Mouse (Mus musculus) C2C12 (cell line): Measurements from ENCODE around the gene Slc35f2.

Experiments
- CTCF ChIP-seq: IDR thresholded peaks from one replicate; pipeline ENCODE4 v1.5.1; 2011; ENCODE audit not compliant: control insufficient read depth, insufficient read depth, insufficient read length
- MYOG ChIP-seq: IDR thresholded peaks from one replicate; pipeline ENCODE4 v1.6.1; 2011; ENCODE audit not compliant: control insufficient read depth, insufficient read length; ENCODE audit errors: extremely low read depth
- USF1 ChIP-seq: IDR thresholded peaks from one replicate; pipeline ENCODE4 v1.6.1; 2011; ENCODE audit warnings: low read depth, mild to moderate bottlenecking, control low read depth, moderate library complexity

DNA sequence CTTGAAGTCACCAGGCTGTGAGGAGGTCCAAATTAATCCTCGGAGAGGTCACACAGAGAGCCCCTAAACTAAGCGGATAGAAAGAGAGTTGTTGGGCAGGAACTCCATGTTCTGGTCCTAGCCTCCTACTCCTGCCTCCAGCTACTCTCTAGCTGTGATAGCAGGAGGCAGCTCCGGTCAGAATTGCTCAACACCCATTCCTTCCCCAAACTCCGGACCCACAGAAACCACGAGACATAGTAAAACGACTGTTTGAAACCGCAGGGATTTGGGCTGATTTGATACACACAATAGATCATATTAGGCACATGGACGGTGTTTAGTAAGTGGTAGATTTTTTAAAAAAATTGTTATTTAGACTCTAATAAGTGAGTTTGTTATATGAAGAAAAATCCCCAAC, 6.6 kb upstream of the Slc35f2 start:
- TF ChIP-seq MYOG, result no peak
- TF ChIP-seq USF1, result no peak
- TF ChIP-seq CTCF, result no peak
